Mouse (Mus musculus) ES-E14 (cell line): ENCODE results near the gene Pinlyp. TPM values are rescaled to one million over a fixed set of nuclear protein-coding genes. Genes with fewer than 3 reads are reported as not detected.

Experiments used
- DNase-seq: peaks from one replicate; pipeline ENCODE4 v3.0.0-alpha.2; 2013; ENCODE audit warnings: low read depth, low spot score
- H3K27ac ChIP-seq: 2 replicates; pipeline ENCODE4 v1.5.1; 2012; ENCODE audit warnings: low read depth, mild to moderate bottlenecking, low read length, moderate library complexity, mixed read lengths; ENCODE audit not compliant: poor library complexity, insufficient read depth, severe bottlenecking
- H3K36me3 ChIP-seq: 2 replicates; pipeline ENCODE4 v1.6.1; 2012; ENCODE audit warnings: mild to moderate bottlenecking, low read length, moderate library complexity, mixed read lengths; ENCODE audit not compliant: control insufficient read depth, poor library complexity, insufficient read depth, severe bottlenecking
- H3K4me1 ChIP-seq, 2 experiments: fragments of 150-350 bp in 1 of 2; sonication (generic) in 1 of 2; 2 replicates each; pipeline ENCODE4 v1.6.1; 2012; ENCODE audit warnings: low read length in 2 of 2, mild to moderate bottlenecking in 1 of 2, mixed read lengths in 1 of 2; ENCODE audit not compliant: control insufficient read depth in 2 of 2, insufficient read depth in 2 of 2, poor library complexity in 1 of 2
- H3K4me3 ChIP-seq, 2 experiments: fragments of 150-350 bp in 1 of 2; sonication (generic) in 1 of 2; 2 replicates each; pipeline ENCODE4 v1.5.1; 2012; ENCODE audit warnings: low read length in 2 of 2, low read depth in 1 of 2, mild to moderate bottlenecking in 1 of 2, mixed read lengths in 1 of 2; ENCODE audit not compliant: insufficient read depth in 1 of 2, poor library complexity in 1 of 2, severe bottlenecking in 1 of 2
- H3K9ac ChIP-seq: 2 replicates; pipeline ENCODE4 v1.6.1; 2012; ENCODE audit warnings: low read depth, mild to moderate bottlenecking, low read length, mixed read lengths; ENCODE audit not compliant: poor library complexity, insufficient read depth, severe bottlenecking
- H3K9me3 ChIP-seq: fragments of 150-350 bp; sonication (generic); 2 replicates; pipeline ENCODE4 v1.6.1; 2012; ENCODE audit warnings: low read depth, mild to moderate bottlenecking, low read length; ENCODE audit not compliant: control insufficient read depth, insufficient read depth
- CHD2 ChIP-seq: IDR thresholded peaks from 2 replicates; pipeline ENCODE4 v1.6.1; 2014; ENCODE audit warnings: mild to moderate bottlenecking, low read depth, low read length, inconsistent platforms
- HCFC1 ChIP-seq: IDR thresholded peaks from 2 replicates; pipeline ENCODE4 v1.6.1; 2012; ENCODE audit warnings: low read length, inconsistent platforms, borderline replicate concordance; ENCODE audit not compliant: insufficient read depth
- MAFK ChIP-seq: IDR thresholded peaks from 2 replicates; pipeline ENCODE4 v1.6.1; 2014; ENCODE audit warnings: mild to moderate bottlenecking, low read depth, low read length, inconsistent platforms; ENCODE audit not compliant: insufficient read depth
- ZC3H11A ChIP-seq: IDR thresholded peaks from 2 replicates; pipeline ENCODE4 v1.6.1; 2012; ENCODE audit warnings: low read depth, mild to moderate bottlenecking, inconsistent platforms, low read length, borderline replicate concordance
- ZNF384 ChIP-seq: IDR thresholded peaks from 2 replicates; pipeline ENCODE4 v1.6.1; 2012; ENCODE audit warnings: low read depth, low read length, inconsistent platforms
- in situ Hi-C, 2 experiments: fragments of 600-800 bp; cut with MboI; formaldehyde crosslinking; loops; one replicate each; pipeline ENCODE4 v1.15.1; 2025; ENCODE audit warnings: low sequenced_read_pairs in 2 of 2, inconsistent platforms in 1 of 2; ENCODE audit not compliant: unreplicated experiment in 2 of 2
- total RNA-seq: library from RNA; depleted of rRNA; stranded (reverse); fragments of 300-350 nt; gene quantifications from 2 replicates; pipeline ENCODE4 v1.2.3, GENCODE M21; 2012

Pinlyp gene
- total RNA-seq, 1 experiment: not detected

- H3K27ac ChIP-seq: no peak overlapping the region
- no peak overlapping the region for H3K9ac ChIP-seq
- TF ChIP-seq CHD2: no peak
- no peak for TF ChIP-seq ZNF384
- no peak for TF ChIP-seq HCFC1
- no peak for TF ChIP-seq MAFK
- no peak for TF ChIP-seq ZC3H11A
- peaks cover 8% of the 10 kb centered on the region; the same call in 1 of the 2 replicates for H3K36me3 ChIP-seq
- DNase-seq: no peak
- no peaks in the 10 kb centered on the region for H3K4me1 ChIP-seq
- no peaks in the 10 kb centered on the region for H3K9me3 ChIP-seq
- in situ Hi-C loops: no loop called here
- H3K4me3 ChIP-seq: no peak overlapping the region
Observed at GRCm38 (mm10) chr7:24577811-24578210, 31.9 kb upstream of the Pinlyp start.

- H3K9me3 ChIP-seq: no peaks in the 10 kb centered on the region
- TF ChIP-seq ZC3H11A (no peak), MAFK (no peak), ZNF384 (no peak), CHD2 (no peak), HCFC1 (no peak)
- H3K36me3 ChIP-seq: peaks cover 20% of the 10 kb centered on the region; the same call in 1 of the 2 replicates
- in situ Hi-C loops: no loop called here
- no peak for DNase-seq
- no peak overlapping the region for H3K9ac ChIP-seq
- H3K27ac ChIP-seq: no peak overlapping the region
- no peak overlapping the region for H3K4me3 ChIP-seq
- H3K4me1 ChIP-seq: peaks cover 0 to 2% of the 10 kb centered on the region in 2 experiments; a peak in 1 of 4 replicates
Observed at GRCm38 (mm10) chr7:24574224-24574796, 28.4 kb upstream of the Pinlyp start.

GRCm38 (mm10) chr7:24572455-24572854 lies 26.5 kb upstream of the Pinlyp start:
- in situ Hi-C loops: no loop called here
- no peak overlapping the region for H3K9ac ChIP-seq
- H3K4me3 ChIP-seq: no peak overlapping the region
- no peak for TF ChIP-seq ZC3H11A
- no peak for TF ChIP-seq CHD2
- TF ChIP-seq MAFK: no peak
- TF ChIP-seq HCFC1: no peak
- no peak for TF ChIP-seq ZNF384
- H3K36me3 ChIP-seq: peaks cover 31% of the 10 kb centered on the region
- H3K27ac ChIP-seq: no peak overlapping the region
- H3K4me1 ChIP-seq: peaks cover 0 to 2% of the 10 kb centered on the region in 2 experiments; a peak in 1 of 4 replicates
- no peak for DNase-seq
- H3K9me3 ChIP-seq: no peaks in the 10 kb centered on the region

- Histone ChIP-seq H3K36me3 (peaks cover 44% of the 10 kb centered on the region), H3K27ac (no peak overlapping the region; the same call in 1 of the 2 replicates), H3K4me3 (no peak overlapping the region), H3K4me1 (peaks cover 0 to 2% of the 10 kb centered on the region in 2 experiments; a peak in 1 of 4 replicates), H3K9ac (no peak overlapping the region), H3K9me3 (no peaks in the 10 kb centered on the region)
- in situ Hi-C loops: no loop called here
- no peak for DNase-seq
- TF ChIP-seq ZNF384 (no peak), CHD2 (no peak), ZC3H11A (no peak), MAFK (no peak), HCFC1 (no peak)
Observed at GRCm38 (mm10) chr7:24571071-24571470, 25.2 kb upstream of the Pinlyp start.

GRCm38 (mm10) chr7:24568512-24568911 lies 22.6 kb upstream of the Pinlyp start:
- Histone ChIP-seq H3K4me1 (peaks cover 0 to 5% of the 10 kb centered on the region in 2 experiments; a peak in 1 of 4 replicates), H3K27ac (no peak overlapping the region), H3K4me3 (no peak overlapping the region), H3K9me3 (no peaks in the 10 kb centered on the region), H3K9ac (no peak overlapping the region), H3K36me3 (peaks cover 55% of the 10 kb centered on the region)
- DNase-seq: no peak
- in situ Hi-C loops: no loop called here
- no peak for TF ChIP-seq ZNF384
- no peak for TF ChIP-seq CHD2
- no peak for TF ChIP-seq MAFK
- TF ChIP-seq ZC3H11A: no peak
